Mouse (Mus musculus) kidney, adult 18-20 months (tissue): ENCODE data around the gene Rgcc.

Source experiments
- DNase-seq: peaks from one replicate; pipeline ENCODE4 v3.0.0; 2021

Rgcc gene

DNA sequence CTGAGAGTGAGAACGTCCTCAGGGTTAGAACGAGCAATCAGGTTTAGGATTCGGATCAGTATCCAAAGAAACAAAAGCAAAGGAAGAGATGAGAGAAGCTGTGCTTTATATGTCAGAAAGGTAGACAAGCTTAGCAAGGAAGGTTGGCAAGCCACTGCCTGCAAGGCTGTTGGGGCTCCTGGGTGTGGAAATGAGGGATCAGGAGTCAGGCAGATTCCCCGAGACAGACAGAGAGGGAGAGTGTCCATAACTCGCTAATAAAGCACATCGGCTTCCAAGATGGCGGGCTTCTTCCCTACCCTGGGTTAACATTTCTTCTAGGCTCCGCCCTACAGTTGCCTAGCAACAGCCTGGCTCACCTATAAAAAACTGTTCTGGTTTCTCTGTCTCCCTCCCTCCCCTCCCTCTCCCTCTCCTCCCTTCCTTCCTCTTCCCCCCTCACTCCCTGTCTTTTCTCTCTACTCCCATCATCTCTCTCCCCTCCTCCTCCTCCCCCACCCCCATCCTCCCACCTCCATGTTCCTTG, 25.5 kb downstream of the Rgcc start:
- no peak for DNase-seq

DNA sequence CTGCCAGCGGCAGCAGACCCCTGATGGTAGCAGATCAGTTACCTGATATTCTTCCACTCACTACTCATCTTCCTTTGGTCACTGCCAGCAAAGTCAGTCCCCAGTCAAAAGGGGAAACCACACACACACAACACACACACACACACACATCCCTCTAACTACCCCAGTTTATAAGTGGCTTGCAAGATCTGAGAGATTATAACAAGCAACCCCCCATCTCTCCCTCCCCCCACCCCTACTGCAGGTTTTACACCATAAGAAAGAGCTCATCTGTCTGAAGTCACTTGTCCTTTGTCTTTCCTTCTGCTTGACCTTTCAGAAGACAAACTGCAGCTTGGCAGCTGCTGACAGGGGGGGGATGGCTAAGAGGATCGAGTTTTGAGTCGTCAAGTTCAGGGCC, 26.0 kb downstream of the Rgcc start:
- no peak for DNase-seq

- DNase-seq, result peak; percentile 58
These were observed 27.6 kb downstream of the Rgcc start for GRCm38 (mm10) chr14:79273697-79274477.

DNA sequence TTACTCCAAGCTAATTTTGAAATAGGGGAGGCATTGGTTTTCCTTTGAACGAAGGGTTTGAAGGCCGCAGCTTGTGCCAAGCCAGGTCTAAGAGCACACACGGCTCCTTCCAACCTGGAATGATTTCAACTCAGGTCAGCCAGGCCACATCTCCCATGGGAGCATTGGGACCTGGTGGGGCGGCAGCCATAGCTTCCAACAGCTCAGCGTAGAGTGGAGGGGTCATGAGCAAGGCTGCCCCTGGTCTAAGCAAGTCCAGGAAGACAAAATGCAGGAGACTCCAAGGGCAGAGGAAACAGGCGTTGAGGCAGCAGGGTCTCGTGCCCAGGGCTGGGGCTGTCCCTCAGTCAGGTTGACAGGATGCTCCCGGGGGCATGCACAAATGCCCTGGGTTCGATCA, 28.5 kb downstream of the Rgcc start:
- no peak for DNase-seq

DNA sequence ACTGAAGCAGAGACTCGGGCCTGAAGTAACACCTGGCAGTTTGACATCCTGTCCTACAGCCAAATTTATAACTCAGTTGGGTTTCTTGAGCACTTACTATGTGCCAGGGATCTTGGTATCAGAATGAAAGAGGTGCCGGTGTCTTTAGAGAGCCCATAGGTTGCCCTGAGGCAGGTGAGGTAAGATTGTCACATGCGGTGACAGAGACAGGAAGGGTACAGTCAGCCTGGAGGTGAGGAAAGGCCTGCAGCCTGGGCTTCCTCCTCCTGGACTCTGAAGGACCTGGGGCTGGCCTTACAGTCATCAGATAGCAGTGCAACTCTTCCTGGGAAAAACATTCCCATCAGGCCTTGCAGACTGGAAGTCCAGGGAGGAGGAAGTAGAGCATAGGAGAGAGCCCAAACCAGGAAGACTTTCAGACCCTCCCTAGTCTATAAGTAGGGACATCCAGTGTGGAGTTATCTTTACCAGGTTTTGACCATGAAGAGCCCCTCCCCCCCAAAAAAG, 29.2 kb downstream of the Rgcc start:
- no peak for DNase-seq

DNA sequence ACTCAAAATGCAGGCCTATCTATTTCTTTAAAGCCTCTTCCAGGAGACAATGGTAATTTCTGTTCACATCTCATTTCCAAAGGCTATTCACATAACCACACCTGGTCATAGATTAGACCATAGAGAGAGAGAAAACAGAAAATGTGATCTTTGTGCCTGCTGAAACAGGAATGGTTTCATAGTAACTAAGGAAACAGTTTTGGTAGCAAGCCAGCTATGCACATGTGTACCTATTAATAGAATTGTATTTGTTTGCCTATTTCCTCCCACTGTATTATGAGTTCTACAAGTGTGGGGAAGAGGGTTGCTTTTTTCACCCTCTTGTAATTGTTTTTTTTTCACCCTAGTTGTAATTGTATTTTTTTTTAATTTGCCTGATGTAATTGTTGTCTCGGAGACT, 31.9 kb downstream of the Rgcc start:
- DNase-seq, result no peak

GRCm38 (mm10) chr14:79267878-79268277, 33.6 kb downstream of the Rgcc start:
- DNase-seq, result no peak

- DNase-seq, result no peak
These were observed 34.1 kb downstream of the Rgcc start for GRCm38 (mm10) chr14:79267382-79267781.

GRCm38 (mm10) chr14:79266408-79266807, 35.0 kb downstream of the Rgcc start:
- DNase-seq, result no peak

- DNase-seq, result no peak
These were observed 35.7 kb downstream of the Rgcc start for GRCm38 (mm10) chr14:79265738-79266137.

DNA sequence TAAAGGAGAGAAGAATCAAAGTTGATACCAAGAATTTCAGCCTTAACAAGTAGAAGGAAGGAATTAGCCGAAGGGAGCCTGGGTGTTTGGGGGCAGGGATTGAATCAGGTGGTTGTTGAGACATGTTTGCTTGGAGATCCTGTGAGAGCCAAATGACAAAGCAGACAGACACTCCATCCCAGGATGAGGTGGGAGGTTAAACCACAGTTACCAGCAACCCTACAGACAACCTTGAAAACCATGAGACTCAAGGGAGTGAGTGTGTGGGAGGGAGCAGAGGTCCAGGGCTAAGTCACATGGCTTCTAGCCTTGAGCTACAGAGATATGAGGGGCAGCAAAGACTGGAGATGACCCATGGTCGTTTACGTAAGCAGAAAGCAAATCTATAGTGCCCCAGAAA, 38.1 kb downstream of the Rgcc start:
- no peak for DNase-seq

- DNase-seq, result no peak
These were observed 38.8 kb downstream of the Rgcc start for GRCm38 (mm10) chr14:79262677-79263076.

DNA sequence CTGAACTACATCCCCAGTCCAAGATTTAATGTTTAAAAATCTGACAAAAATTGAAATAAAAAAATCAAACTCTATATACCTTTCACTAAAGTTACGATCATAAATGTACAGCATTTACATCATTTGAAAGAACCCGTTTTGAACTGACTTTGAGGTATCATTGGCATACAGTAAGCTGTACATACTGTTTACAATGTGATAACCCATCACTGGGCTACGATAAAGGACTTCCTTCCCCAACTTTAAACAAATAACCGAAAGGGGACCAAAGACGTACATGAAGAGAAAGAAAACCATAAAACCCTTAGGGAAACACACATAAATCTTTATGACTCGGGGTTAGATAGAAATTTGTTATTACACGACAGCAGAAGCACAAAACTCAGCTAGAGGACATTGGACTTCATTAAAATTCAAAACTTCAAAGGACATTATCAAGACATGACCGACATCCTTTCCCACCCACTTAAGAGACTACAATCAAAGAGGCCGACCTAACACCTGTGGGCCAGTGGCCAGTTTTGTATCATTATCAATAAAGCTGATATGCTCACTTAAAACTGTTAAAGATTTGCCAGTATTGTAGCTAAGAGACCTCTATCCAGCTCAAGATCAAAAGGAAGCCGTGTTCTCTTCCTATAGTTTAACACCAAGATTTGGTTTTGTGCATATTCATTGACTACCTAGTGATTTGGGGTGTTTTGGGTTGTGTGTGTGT, 42.2 kb downstream of the Rgcc start:
- DNase-seq, result no peak

DNA sequence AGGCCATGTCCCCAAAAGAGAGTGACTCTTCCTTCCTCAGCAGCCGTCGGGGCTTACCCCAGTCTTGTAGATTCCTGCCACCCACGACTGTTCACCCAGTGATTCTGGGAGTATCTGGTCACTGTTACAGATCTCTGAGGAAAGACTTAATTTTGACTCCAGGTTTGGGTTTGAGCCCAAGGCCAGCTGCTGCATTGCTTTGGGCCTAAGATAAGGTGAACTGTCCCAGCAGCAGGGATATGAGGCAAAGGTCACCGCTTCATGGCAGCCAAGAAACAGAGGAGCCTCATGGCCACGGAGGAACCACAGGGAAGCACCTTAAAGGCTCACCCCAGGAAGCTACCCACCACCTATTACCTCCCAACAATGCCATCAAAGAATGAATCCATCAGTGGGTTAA, 44.8 kb downstream of the Rgcc start:
- no peak for DNase-seq

DNA sequence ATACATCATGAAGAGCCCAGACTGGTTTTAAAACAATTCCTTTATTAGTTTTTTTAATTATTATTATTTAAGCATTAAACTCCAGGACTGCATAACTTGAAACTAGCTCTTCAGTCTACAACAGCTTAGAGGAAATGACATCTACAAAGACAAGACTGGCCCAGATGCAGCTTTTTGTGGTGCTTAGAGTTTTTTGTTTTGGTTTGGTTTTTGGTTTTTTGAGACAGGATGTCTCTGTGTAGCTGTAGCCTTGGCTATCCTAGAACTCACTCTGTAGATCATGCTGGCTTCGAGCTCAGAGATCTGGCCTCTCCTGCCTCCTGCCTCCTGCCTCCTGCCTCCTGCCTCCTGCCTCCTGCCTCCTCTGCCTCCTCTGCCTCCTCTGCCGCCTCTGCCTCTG, 45.7 kb downstream of the Rgcc start:
- no peak for DNase-seq

DNA sequence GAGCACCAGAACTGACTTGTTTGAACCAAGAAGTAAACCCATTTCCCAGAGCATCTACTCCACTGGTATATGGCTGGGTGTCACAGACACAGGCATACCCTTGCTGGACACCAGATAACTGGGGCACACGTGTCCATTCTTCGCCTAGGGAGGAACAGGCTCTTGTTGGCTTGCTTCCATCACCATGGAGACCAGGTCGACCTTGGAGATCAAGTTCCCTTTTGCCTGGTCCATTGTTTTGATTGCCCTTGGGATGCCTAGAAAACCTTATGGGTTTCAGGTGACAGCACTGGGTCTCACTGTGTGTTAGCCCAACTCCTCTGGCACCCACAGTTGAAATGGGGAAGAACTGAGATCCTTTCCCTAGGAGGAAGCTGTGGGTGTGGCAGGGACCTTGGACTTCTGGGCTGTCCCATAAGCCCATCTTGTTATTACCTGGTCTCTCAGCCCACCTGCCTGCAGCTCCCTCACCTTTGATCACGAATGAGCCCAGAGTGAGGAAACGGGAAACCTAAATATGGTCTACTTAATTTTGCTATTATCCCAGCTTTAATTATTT, 49.6 kb downstream of the Rgcc start:
- DNase-seq, result no peak

DNA sequence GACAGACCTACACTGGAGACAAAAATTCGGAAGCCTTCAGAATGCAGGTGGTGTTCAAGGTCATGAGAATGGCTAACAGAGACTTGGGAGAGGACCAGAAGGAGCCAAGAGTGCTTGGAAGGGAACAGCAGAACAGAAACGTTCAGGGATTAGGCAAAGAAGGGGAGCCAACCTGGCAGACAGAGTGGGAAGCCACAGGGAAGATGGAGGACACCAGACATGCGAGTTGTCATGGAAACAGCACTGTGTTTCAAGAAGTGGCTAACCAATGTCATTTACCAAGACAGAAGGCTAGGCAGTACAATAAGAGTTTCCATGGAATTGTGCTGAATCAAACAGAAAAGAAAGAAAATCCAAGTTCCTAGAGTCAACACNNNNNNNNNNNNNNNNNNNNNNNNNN, 56.9 kb downstream of the Rgcc start:
- no peak for DNase-seq

DNA sequence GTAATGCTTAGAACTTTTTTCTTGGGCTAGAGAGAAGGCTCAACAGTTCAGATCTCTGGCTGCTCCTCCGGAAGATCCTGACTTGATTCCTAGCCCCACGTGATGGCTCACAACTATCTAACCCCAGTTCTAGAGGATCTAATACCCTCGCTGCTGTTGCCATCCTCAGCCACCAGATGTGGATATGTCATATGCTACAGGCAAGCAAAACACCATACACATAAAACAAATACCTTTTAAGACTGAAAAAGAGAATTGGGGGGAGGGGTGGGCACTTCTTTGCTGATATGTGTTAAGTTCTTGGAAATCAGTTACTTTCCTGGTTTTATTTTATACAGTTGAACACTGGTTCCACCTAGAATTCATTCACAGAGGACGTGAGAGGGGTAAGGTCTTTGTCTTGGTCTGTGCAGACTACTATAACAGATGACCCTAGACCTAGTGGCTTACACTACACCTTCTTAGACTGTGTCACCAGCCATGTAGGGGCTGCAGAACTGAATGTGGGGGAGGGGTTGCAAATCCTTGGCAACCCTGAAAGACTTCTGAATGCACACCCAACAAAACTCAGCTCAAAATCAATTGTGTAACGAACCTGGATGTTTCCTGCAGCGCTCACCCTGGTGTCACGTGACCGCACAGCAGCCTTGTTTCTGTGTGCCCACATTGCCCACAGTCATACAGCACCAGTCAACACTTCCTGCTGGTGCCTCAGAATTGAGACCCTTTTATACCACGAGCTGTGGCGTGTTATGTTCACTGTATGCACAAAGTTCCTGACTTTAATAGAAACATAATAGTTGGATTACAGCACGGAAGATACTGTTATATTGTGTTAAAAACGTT, 58.2 kb downstream of the Rgcc start:
- DNase-seq, result no peak

- no peak for DNase-seq
These were observed 59.1 kb downstream of the Rgcc start for GRCm38 (mm10) chr14:79242386-79242720.

- DNase-seq, result no peak
These were observed 59.6 kb downstream of the Rgcc start for GRCm38 (mm10) chr14:79241656-79242385.

- no peak for DNase-seq
These were observed 60.3 kb downstream of the Rgcc start for GRCm38 (mm10) chr14:79241057-79241570.

DNA sequence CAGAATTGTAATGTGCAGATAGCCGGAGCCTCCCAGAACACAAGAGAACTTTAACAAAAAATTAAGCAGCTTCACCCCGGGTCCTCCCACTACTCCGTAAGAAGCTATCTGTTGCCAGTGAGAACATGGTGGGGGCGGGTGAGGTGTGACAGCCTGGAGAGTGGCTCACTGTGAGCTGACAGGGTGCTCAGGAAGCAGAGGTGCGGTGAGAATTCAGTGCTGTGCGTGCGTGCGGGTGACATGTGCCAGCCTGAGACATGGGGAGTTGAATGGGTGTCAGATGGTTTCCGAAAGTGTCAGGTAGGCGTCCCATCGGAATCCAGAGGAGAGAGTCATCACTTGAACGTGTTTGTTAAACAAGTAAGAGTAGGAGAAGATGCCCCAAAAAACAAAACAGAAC, 62.0 kb downstream of the Rgcc start:
- no peak for DNase-seq
